Mouse (Mus musculus) E14TG2a.4 (cell line): ENCODE results near the gene Pom121.
A peak's percentile ranks its signal among the peaks of the same experiment; 100 is the strongest.

Experiments used
- CTCF ChIP-seq: conservative IDR thresholded peaks from 2 replicates; pipeline ENCODE4 v1.5.1; 2014; ENCODE audit warnings: low read length
- NANOG ChIP-seq: IDR thresholded peaks from 2 replicates; pipeline ENCODE4 v1.6.1; 2014; ENCODE audit warnings: borderline replicate concordance, low read length, mixed read lengths
- POU5F1 ChIP-seq: IDR thresholded peaks from 2 replicates; pipeline ENCODE4 v1.6.1; 2014; ENCODE audit warnings: low read length, borderline replicate concordance

- TF ChIP-seq CTCF (peak; percentile 95), NANOG (no peak), POU5F1 (no peak)
Measured at GRCm38 (mm10) chr5:135400244-135400643, 5.9 kb upstream of the Pom121 start.
